Mouse (Mus musculus) ES-Bruce4 (cell line): Measurements from ENCODE around the gene Slamf9.

Experiments used
- CTCF ChIP-seq: IDR thresholded peaks from one replicate; pipeline ENCODE4 v1.8.1; 2011; ENCODE audit warnings: low read depth, low read length
- POLR2A ChIP-seq: IDR thresholded peaks from one replicate; pipeline ENCODE4 v1.8.1; 2011; ENCODE audit warnings: low read length; ENCODE audit not compliant: insufficient read depth

- TF ChIP-seq CTCF (no peak), POLR2A (no peak)
Observed at GRCm38 (mm10) chr1:172482518-172483360, 7.6 kb downstream of the Slamf9 start.
